Mouse (Mus musculus) heart, adult 2 months (tissue): Measurements from ENCODE around the gene Frmd6. TPM values are rescaled to one million over a fixed set of nuclear protein-coding genes. Genes with fewer than 3 reads are reported as not detected.
A peak's percentile ranks its signal among the peaks of the same experiment; 100 is the strongest.

Experiments used
- DNase-seq, 2 experiments: peaks; one replicate each; pipeline ENCODE4 v3.0.0; 2021
- H3K27ac ChIP-seq: fragments of 200-600 bp; 2 replicates; pipeline ENCODE4 v1.8.1; 2022
- H3K27me3 ChIP-seq: fragments of 200-500 bp; 2 replicates; pipeline ENCODE4 v1.6.1; 2012; ENCODE audit warnings: mild to moderate bottlenecking, low read length, inconsistent platforms, mixed read lengths; ENCODE audit not compliant: control insufficient read depth, insufficient read depth
- H3K36me3 ChIP-seq: fragments of 200-500 bp; 2 replicates; pipeline ENCODE4 v1.6.1; 2012; ENCODE audit warnings: low read length, inconsistent platforms; ENCODE audit not compliant: control insufficient read depth, insufficient read depth
- H3K4me1 ChIP-seq: fragments of 200-500 bp; 2 replicates; pipeline ENCODE4 v1.6.1; 2011; ENCODE audit warnings: low read length; ENCODE audit not compliant: control insufficient read depth, insufficient read depth
- H3K4me3 ChIP-seq: fragments of 200-600 bp; 2 replicates; pipeline ENCODE4 v1.8.1; 2022
- H3K79me2 ChIP-seq: fragments of 200-500 bp; replicated peaks from 2 replicates; pipeline ENCODE4 v1.6.1; 2012; ENCODE audit warnings: mild to moderate bottlenecking, inconsistent platforms, low read length, moderate library complexity, mixed read lengths; ENCODE audit not compliant: control insufficient read depth, insufficient read depth
- H3K9ac ChIP-seq: fragments of 200-500 bp; 2 replicates; pipeline ENCODE4 v1.6.1; 2012; ENCODE audit warnings: low read depth, mild to moderate bottlenecking, control low read depth, inconsistent platforms, low read length, mixed read lengths
- CTCF ChIP-seq: fragments of 200-600 bp; IDR thresholded peaks from 2 replicates; pipeline ENCODE4 v1.8.1; 2022; ENCODE audit warnings: antibody characterized with exemption, mild to moderate bottlenecking, moderate library complexity
- EP300 ChIP-seq: fragments of 200-500 bp; IDR thresholded peaks from 2 replicates; pipeline ENCODE4 v1.6.1; 2011; ENCODE audit warnings: low read depth, low read length, control low read depth; ENCODE audit not compliant: insufficient read depth
- POLR2A ChIP-seq: fragments of 200-500 bp; IDR thresholded peaks from 2 replicates; pipeline ENCODE4 v1.6.1; 2011; ENCODE audit warnings: mild to moderate bottlenecking, low read depth, low read length, control low read depth; ENCODE audit not compliant: insufficient read depth
- WGBS: fragments of 180-500 bp; shearing (Covaris S2); methylation state at CpG from one replicate; pipeline ENCODE4 v1.1.7; 2018; 5-methylcytosine and 5-hydroxymethylcytosine counted together
- intact Hi-C: fragments of 180-260 bp; cut with DNase I; formaldehyde crosslinking; loops from one replicate; pipeline ENCODE4 v1.15.1; 2025
- polyA plus RNA-seq: library from polyadenylated mRNA; depleted of rRNA; stranded (reverse); fragments of >200 nt; gene quantifications from 2 replicates; pipeline ENCODE4 v1.2.3, GENCODE M21; 2012
- total RNA-seq, 2 experiments: library from RNA; stranded (reverse); gene quantifications; 2 replicates each; pipeline ENCODE4 v1.2.3; 2021

Frmd6 gene
- total and polyA plus RNA-seq, 3 experiments = 17.3 to 33.2 (median 31.4) TPM

DNA sequence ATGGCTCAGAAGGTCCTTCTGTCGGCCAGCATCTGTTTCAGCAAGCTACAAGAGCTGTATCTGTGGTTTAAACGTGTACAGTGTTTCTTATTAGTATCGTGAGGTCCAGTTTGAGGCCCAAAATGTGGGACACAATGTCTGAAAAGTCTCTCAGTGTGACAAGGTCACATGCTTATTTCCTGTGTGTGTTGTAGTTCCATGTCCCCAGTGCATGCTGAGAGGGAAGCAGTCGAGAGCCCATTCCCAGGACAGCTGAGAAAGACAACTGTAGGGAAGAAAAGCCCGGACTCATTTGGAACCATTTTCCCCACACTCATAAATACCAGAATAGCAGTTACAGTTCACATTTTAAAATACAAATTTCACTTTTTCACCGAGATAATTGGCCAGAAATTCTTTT lies 13.5 kb upstream of the Frmd6 start:
- peaks cover 3% of the 10 kb centered on the region for H3K36me3 ChIP-seq
- no peak overlapping the region for H3K4me3 ChIP-seq
- peaks cover 9% of the 10 kb centered on the region for H3K4me1 ChIP-seq
- 39% methylated on average over 6 of the region's 6 CpGs for WGBS
- TF ChIP-seq POLR2A = no peak
- TF ChIP-seq EP300 = no peak
- TF ChIP-seq CTCF = no peak
- intact Hi-C loops = loop anchor here (5.0 kb wide), 1 partner anchor 154 kb away; no protein-coding TSS in a partner anchor
- H3K9ac ChIP-seq = no peak overlapping the region
- DNase-seq = no peak
- H3K79me2 ChIP-seq = no peaks in the 10 kb centered on the region
- peak overlapping the region; percentile 78 for H3K27ac ChIP-seq
- no peaks in the 10 kb centered on the region for H3K27me3 ChIP-seq

DNA sequence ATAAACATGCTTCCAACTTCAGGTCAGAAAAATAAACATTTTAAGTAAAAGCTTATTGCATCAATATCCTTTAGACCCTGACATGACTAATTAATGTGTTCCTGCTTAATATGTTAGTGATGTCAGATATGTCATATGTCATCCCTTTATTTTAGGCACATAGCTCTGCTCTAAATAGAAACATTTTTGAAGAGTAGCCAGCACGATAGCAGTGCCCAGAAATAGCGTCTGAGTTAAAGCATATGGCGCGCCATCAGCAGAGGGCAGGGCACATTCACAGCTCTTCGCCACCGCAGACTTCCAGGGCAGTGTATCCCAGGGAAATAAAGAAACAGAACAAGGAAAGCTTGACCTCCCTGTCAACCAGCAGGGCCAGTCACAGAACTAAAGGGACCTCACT lies 13.1 kb upstream of the Frmd6 start:
- H3K9ac ChIP-seq = no peak overlapping the region
- no peaks in the 10 kb centered on the region for H3K27me3 ChIP-seq
- H3K36me3 ChIP-seq = peaks cover 3% of the 10 kb centered on the region
- no peak overlapping the region for H3K4me3 ChIP-seq
- DNase-seq = peak; percentile 42 to 73
- no peaks in the 10 kb centered on the region for H3K79me2 ChIP-seq
- intact Hi-C loops = loop anchor here (5.0 kb wide), 1 partner anchor 155 kb away; no protein-coding TSS in a partner anchor
- peak; percentile 84 for TF ChIP-seq EP300
- TF ChIP-seq CTCF = peak; percentile 43
- TF ChIP-seq POLR2A = peak; percentile 34; the same call in 1 of the 2 replicates
- peaks cover 9% of the 10 kb centered on the region for H3K4me1 ChIP-seq
- 40% methylated on average over 6 of the region's 6 CpGs for WGBS
- H3K27ac ChIP-seq = peak overlapping the region; percentile 78

DNA sequence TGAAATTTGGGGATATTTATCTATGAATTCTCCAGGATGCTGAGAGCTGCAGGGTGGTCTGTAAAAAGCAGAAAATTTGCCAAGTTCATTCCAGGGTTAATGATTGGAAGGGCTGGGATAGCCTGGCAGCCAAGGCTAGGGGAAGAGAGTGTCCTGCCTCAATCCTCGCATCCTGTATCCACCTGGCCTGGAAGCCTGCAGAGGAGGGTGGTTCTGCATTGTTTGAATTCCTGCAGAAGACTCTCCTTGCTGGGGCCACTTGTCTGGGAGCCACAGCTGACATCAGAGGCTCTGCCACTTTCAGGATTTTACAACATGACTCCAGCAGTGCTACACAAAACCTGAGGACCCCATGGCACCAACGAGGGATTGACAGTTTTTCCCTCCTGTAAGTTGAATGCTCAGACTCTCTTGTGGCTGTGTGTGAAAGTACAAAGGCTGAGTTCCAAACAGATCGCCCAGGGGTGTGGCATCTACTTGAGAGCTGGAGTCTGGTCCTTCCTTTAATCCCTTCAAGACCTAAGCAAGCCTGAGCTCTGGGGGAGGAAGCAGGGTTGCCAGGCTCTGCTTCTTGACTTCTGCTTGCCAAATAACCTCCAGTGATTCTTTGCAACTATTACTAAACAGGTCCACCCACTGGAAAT lies 12.4 kb upstream of the Frmd6 start:
- WGBS = 25% methylated on average over 3 of the region's 3 CpGs
- peaks cover 9% of the 10 kb centered on the region for H3K4me1 ChIP-seq
- peaks cover 3% of the 10 kb centered on the region for H3K36me3 ChIP-seq
- intact Hi-C loops = loop anchor here (5.0 kb wide), 1 partner anchor 156 kb away; no protein-coding TSS in a partner anchor
- H3K27me3 ChIP-seq = no peaks in the 10 kb centered on the region
- H3K4me3 ChIP-seq = no peak overlapping the region
- no peaks in the 10 kb centered on the region for H3K79me2 ChIP-seq
- H3K9ac ChIP-seq = peak overlapping the region; percentile 3; the same call in 1 of the 2 replicates
- DNase-seq = no peak
- H3K27ac ChIP-seq = peak overlapping the region; percentile 76
- TF ChIP-seq POLR2A = no peak
- TF ChIP-seq EP300 = no peak
- no peak for TF ChIP-seq CTCF

DNA sequence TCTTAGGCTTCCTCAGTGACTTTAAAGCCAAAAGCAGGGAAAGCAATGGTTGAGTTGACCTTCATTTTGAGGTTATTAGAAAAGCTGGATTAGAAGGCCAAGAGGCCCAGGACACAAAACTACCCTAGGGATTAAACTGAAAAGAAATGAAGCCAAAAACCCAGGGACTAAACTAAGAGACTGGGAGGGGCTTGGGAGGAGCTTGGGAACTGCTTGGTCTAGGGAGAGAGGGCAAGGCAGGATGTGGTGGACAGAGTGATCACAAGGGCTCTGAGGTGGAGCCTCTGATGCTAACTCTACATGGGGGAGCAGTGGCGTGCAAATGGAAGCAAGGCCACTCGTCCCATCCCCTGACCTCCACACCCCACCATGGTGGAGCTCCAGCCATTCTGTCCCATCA lies 8.6 kb upstream of the Frmd6 start:
- Histone ChIP-seq H3K9ac (no peak overlapping the region), H3K4me1 (peaks cover 7% of the 10 kb centered on the region), H3K36me3 (peaks cover 2% of the 10 kb centered on the region; the same call in 1 of the 2 replicates), H3K4me3 (no peak overlapping the region), H3K79me2 (no peaks in the 10 kb centered on the region), H3K27ac (no peak overlapping the region), H3K27me3 (no peaks in the 10 kb centered on the region)
- intact Hi-C loops = no loop called here
- TF ChIP-seq POLR2A (no peak), CTCF (no peak), EP300 (no peak)
- DNase-seq = no peak
- 82% methylated on average over 2 of the region's 2 CpGs for WGBS

DNA sequence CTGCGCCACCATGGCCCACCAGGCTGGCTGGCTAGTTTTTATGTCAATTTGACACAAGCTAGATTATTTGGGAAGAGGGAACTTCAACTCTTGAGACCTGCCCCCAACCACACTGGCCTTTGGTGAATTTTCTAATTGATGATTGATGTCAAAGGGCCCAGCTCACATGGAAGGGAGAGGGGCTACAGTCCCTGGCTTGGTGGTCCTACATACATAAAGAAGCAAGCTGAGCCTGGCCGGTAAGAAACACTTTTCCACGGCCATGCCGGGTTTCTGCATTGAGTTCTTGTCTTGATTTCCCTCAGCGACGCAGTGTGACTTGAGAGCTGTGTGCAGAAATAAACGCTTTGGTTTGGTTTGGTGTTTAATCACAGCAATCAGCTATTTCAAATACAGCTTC lies 1.3 kb upstream of the Frmd6 start:
- intact Hi-C loops = loop anchor here (2.0 kb wide), 1 partner anchor 57 kb away; no protein-coding TSS in a partner anchor
- Histone ChIP-seq H3K4me3 (no peak overlapping the region), H3K9ac (no peak overlapping the region)

DNA sequence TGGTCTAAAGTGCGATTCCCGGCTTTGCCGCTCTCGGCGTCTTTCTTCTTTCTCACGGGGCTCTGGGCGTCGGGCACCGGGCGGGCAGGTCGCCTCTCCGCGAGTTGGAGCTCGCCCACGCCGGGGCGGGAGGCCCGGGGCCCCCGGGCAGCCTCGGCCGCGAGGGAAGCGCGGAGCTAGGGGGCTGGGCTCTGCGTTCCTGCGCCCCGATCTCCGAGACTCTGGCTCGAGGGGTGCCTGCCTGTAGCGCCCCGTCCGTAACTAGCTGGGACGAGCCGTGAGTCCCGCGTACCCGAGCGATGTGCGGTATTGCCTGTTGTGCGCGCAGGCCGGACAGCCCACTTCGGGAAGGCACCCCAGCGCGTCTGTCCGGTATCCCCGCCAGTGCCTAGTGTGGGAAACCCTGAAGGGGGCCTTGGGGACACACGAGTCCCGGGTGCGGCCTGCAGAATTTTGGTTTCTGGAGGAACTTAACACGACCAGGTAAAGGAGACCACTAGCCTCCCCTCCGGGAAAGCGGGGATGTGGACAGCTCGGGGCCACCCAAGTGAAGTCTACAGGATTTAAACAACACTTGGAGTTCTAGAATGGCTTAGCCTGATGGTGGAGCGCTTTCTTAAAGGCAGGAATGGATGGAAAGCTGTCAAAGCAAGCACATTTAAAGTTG lies 470 bp downstream of the Frmd6 start:
- no peak for DNase-seq
- no peak for TF ChIP-seq POLR2A
- no peak for TF ChIP-seq EP300
- no peak; the same call in 1 of the 2 replicates for TF ChIP-seq CTCF
- Histone ChIP-seq H3K27ac (peak overlapping the region; percentile 97), H3K4me1 (peaks cover 4% of the 10 kb centered on the region), H3K79me2 (peaks cover 2% of the 10 kb centered on the region; the same call in 1 of the 2 replicates), H3K9ac (peak overlapping the region; percentile 99), H3K27me3 (no peaks in the 10 kb centered on the region), H3K4me3 (peak overlapping the region; percentile 89), H3K36me3 (peaks cover 7% of the 10 kb centered on the region; the same call in 1 of the 2 replicates)
- WGBS = under 1% methylated on average over 55 of the region's 55 CpGs
- intact Hi-C loops = loop anchor here (2.0 to 5.0 kb wide), 3 partner anchors 42 to 331 kb away; no protein-coding TSS in a partner anchor

More for the DNA sequence above, 1.3 kb upstream of the Frmd6 start:
- Histone ChIP-seq H3K4me1 (peaks cover 3% of the 10 kb centered on the region), H3K79me2 (peaks cover 2% of the 10 kb centered on the region; the same call in 1 of the 2 replicates), H3K27me3 (no peaks in the 10 kb centered on the region), H3K27ac (peak overlapping the region; percentile 93), H3K36me3 (peaks cover 2% of the 10 kb centered on the region; the same call in 1 of the 2 replicates)
- TF ChIP-seq CTCF (no peak), POLR2A (no peak), EP300 (no peak)
- WGBS = 72% methylated on average over 7 of the region's 7 CpGs
- no peak for DNase-seq
